Mouse (Mus musculus) erythroblast, embryonic 14.5 days (primary cell): ENCODE measurements at regions not wholly inside any gene's neighbourhood (a gene's known extent, or its start where the extent isn't known, plus 50 kb on each side); places are given as distances from the start of the nearest gene placed in this dataset.

Experiments used
- GATA1 ChIP-seq: IDR thresholded peaks from 2 replicates; pipeline ENCODE4 v1.6.1; 2012; ENCODE audit warnings: low read length, inconsistent platforms, mixed read lengths
- TAL1 ChIP-seq: IDR thresholded peaks from 3 replicates; pipeline ENCODE4 v1.6.1; 2012; ENCODE audit warnings: low read length, inconsistent platforms, mixed read lengths

DNA sequence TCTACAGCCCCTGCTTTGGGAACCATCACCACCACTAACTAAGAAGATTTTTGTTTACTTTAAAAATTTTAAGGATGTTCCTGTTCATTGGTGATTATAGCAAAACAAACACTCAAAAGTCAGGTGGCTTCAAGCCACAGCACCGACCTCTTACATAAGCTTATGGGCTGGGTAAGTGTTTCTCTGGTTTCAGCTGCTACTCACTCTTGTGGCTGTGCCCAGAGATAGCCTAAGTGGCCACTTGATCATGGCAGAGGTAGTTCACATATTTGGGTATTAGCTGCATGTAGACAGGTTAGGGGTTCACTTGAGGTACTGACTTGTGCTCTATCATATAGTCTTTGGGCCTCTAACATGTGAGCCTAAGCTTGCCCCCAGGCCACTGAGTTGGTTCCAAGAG lies 79.8 kb upstream of the Cpne4 start:
- TF ChIP-seq TAL1 (no peak), GATA1 (no peak)
